Comparison of ENCODE assay signal across 10 mouse cellular contexts in the genomic region with DNA sequence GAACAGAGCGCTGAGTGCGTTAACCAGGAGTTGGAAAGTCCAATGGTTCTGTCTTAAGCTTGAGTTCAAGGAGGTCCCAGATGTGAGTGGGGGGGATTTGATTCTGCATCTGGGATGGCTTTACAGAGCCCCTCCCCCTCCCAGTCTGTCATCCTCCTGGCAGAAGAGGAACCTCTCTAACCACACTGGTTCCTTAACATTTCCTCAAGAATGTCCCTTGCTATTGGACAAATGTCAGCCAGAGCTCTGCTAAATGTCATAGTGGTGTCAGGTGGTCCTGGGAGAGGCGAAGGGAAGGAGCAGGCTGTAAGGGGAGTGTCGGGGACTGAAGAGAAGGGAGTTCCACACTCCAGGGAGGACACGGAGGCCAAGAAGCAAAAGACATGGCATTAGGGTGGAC. TPM values are rescaled to one million over a fixed set of nuclear protein-coding genes. Genes with fewer than 3 reads are reported as not detected.
DNase-seq lines count a peak whose midpoint lies in the region; ATAC-seq and TF ChIP-seq lines count a peak whose summit lies in the region.
"Had no signal": no experiment of that assay in that cellular context is flagged by ENCODE, and none has a peak within 500 bp of the region (broad histone marks: within the 10 kb centered on the region; RNA-seq: fewer than 3 reads in every experiment).

No protein-coding gene starts in this region.

- peak in 1 of 2 experiments; percentile 25; a peak in 1 of 4 replicates for TF ChIP-seq EP300 in MEL (IDR thresholded peaks at IDR 0.05; ENCODE audit: low read depth in 1 of 2, low read length in 2 of 2)

- H3K4me1 ChIP-seq in kidney, embryonic 15.5 days, result peaks cover 21% of the 10 kb centered on the region
- peaks cover 8 to 38% of the 10 kb centered on the region in 2 experiments for H3K4me1 ChIP-seq in MEL (ENCODE audit: control insufficient read depth in 1 of 2, insufficient read depth in 2 of 2, low read length in 2 of 2)

- H3K4me3 ChIP-seq in kidney, embryonic 15.5 days (replicated peaks), result no peak overlapping the region
- H3K4me3 ChIP-seq in MEL (ENCODE audit: control insufficient read depth in 1 of 2, insufficient read depth in 1 of 2, low read depth in 2 of 2, low read length in 2 of 2), result peak overlapping the region; percentile 30 to 31
- H3K4me3 ChIP-seq: embryonic facial prominence, embryonic 12.5 days had no signal

- no peak for TF ChIP-seq CTCF in MEL (IDR thresholded peaks at IDR 0.05 in 2 of 3, conservative IDR thresholded peaks at IDR 0.05 in 1 of 3; ENCODE audit: control insufficient read depth in 1 of 3, insufficient read depth in 1 of 3, low read depth in 2 of 3, low read length in 3 of 3, poor library complexity in 1 of 3, severe bottlenecking in 1 of 3)

- no peak overlapping the region for H3K9ac ChIP-seq in kidney, embryonic 15.5 days
- peak overlapping the region; percentile 52; the same call in 1 of the 2 replicates for H3K9ac ChIP-seq in MEL (ENCODE audit: control insufficient read depth, low read depth, low read length, poor library complexity, severe bottlenecking)
- H3K9ac ChIP-seq: embryonic facial prominence, embryonic 12.5 days had no signal

- peak overlapping the region; percentile 29; the same call in 1 of the 2 replicates for H3K4me2 ChIP-seq in kidney, embryonic 15.5 days

- TF ChIP-seq RAD21 in MEL (IDR thresholded peaks at IDR 0.05; ENCODE audit: low read depth, low read length), result no peak

- no peak for TF ChIP-seq POLR2A in MEL (IDR thresholded peaks at IDR 0.05; ENCODE audit: control insufficient read depth in 1 of 2, insufficient read depth in 1 of 2, low read depth in 1 of 2, low read length in 2 of 2, poor library complexity in 1 of 2)

- peaks cover 24% of the 10 kb centered on the region for H3K27me3 ChIP-seq in kidney, embryonic 15.5 days
- H3K27me3 ChIP-seq in MEL (ENCODE audit: control insufficient read depth in 1 of 2, insufficient read depth in 2 of 2, low read length in 2 of 2), result no peaks in the 10 kb centered on the region
- H3K27me3 ChIP-seq: Patski had no signal

- no peak for ATAC-seq in kidney, embryonic 15.5 days (replicated peaks; ENCODE audit: low FRiP score)
- ATAC-seq in granulocyte monocyte progenitor cell, adult 5-6 weeks (replicated peaks; ENCODE audit: poor library complexity, severe bottlenecking), result peak; percentile 76
- ATAC-seq: midbrain, embryonic 16.5 days; Patski had no signal

- H3K79me2 ChIP-seq in MEL (ENCODE audit: control insufficient read depth, insufficient read depth, low read length, poor library complexity), result no peaks in the 10 kb centered on the region; the same call in 1 of the 2 replicates

- H3K27ac ChIP-seq in kidney, embryonic 15.5 days, result peak overlapping the region; percentile 75
- H3K27ac ChIP-seq in MEL (ENCODE audit: control insufficient read depth, low read depth, low read length), result 0 out of 2 replicates have a peak overlapping the region, but pooled peaks have one; percentile 2

- H3K36me3 ChIP-seq in kidney, embryonic 15.5 days, result no peaks in the 10 kb centered on the region
- peaks cover 0 to 13% of the 10 kb centered on the region in 2 experiments; a peak in 2 of 4 replicates for H3K36me3 ChIP-seq in MEL (ENCODE audit: control insufficient read depth in 1 of 2, insufficient read depth in 2 of 2, low read length in 2 of 2)
- H3K36me3 ChIP-seq: embryonic facial prominence, embryonic 12.5 days had no signal

- no peak for DNase-seq in kidney, adult 9 months
- DNase-seq in MEL (ENCODE audit: low read depth, low spot score), result peak; percentile 81
- peak; percentile 42 for DNase-seq in lung, postnatal 10 days
- DNase-seq in ovary, postnatal 36 days (ENCODE audit: low spot score), result no peak
- DNase-seq in ovary, adult 18-20 months (ENCODE audit: low spot score), result no peak

- 58% methylated on average over 5 of the region's 5 CpGs for WGBS in kidney, embryonic 15.5 days

- no peaks in the 10 kb centered on the region for H3K9me3 ChIP-seq in kidney, embryonic 15.5 days (replicated peaks)
- no peaks in the 10 kb centered on the region for H3K9me3 ChIP-seq in MEL (replicated peaks; ENCODE audit: insufficient read depth, low read length)
- H3K9me3 ChIP-seq: embryonic facial prominence, embryonic 12.5 days had no signal

TF ChIP-seq in MEL, 35 proteins besides CTCF, POLR2A, EP300 and RAD21:
- TF ChIP-seq USF1 (IDR thresholded peaks at IDR 0.05; ENCODE audit: low read depth, low read length) (peak; percentile 54), ZKSCAN1 (IDR thresholded peaks at IDR 0.05; ENCODE audit: low read depth, low read length) (0 out of 2 replicates have a peak, but pooled peaks have one; percentile 36), MYC (IDR thresholded peaks at IDR 0.05; ENCODE audit: low read depth, low read length) (0 out of 2 replicates have a peak, but pooled peaks have one; percentile 39), SIN3A (IDR thresholded peaks at IDR 0.05; ENCODE audit: low read length) (0 out of 2 replicates have a peak, but pooled peaks have one; percentile 6), MYB (IDR thresholded peaks at IDR 0.05; ENCODE audit: low read depth, low read length) (no peak)

RNA-seq across cellular contexts. Expression of a gene that starts 0.7 kb away (rescaled TPM):
- 10.1 and 11.4 TPM in 2 replicates for polyA plus RNA-seq in kidney, embryonic 15.5 days (2015; fragmentation: Nextera tagmentation; extraction: Ambion mirVana)
- 3.2 and 3.3 TPM in 2 replicates for total RNA-seq in MEL (2012; rRNA removed)
- 10 to 100 TPM in 1 of 2 experiments, not detected in 1; 15.4 TPM for polyA plus RNA-seq in MEL (2012; ENCODE audit: insufficient read depth in 1 of 2, insufficient read length in 2 of 2, low read depth in 1 of 2, low replicate concordance in 2 of 2, missing spikeins in 1 of 2)
- 5.1 and 7.0 TPM in 2 replicates for total RNA-seq in granulocyte monocyte progenitor cell, adult 5-6 weeks (2014; fragmentation: Nextera tagmentation)
- 1.9 and 2.4 TPM in 2 replicates for total RNA-seq in granulocyte monocyte progenitor cell, adult 5-6 weeks (2017)
- polyA plus RNA-seq: Patski had no signal

RNA-seq across cellular contexts. Expression of a gene that starts 5.9 kb away (rescaled TPM):
- 22.8 and 23.7 TPM in 2 replicates for polyA plus RNA-seq in kidney, embryonic 15.5 days (2015; fragmentation: Nextera tagmentation; extraction: Ambion mirVana)
- total RNA-seq in MEL (2012; rRNA removed), result 23.5 and 24.0 TPM in 2 replicates
- 10 to 100 TPM in 1 of 2 experiments, not detected in 1; 25.9 TPM for polyA plus RNA-seq in MEL (2012; ENCODE audit: insufficient read depth in 1 of 2, insufficient read length in 2 of 2, low read depth in 1 of 2, low replicate concordance in 2 of 2, missing spikeins in 1 of 2)
- total RNA-seq in granulocyte monocyte progenitor cell, adult 5-6 weeks (2014; fragmentation: Nextera tagmentation), result 2.7 and 24.3 TPM in 2 replicates
- 7.7 and 13.4 TPM in 2 replicates for total RNA-seq in granulocyte monocyte progenitor cell, adult 5-6 weeks (2017)
- polyA plus RNA-seq: Patski had no signal

RNA-seq across cellular contexts. Expression of a gene that starts 18.7 kb away (rescaled TPM):
- polyA plus RNA-seq in kidney, embryonic 15.5 days (2015; fragmentation: Nextera tagmentation; extraction: Ambion mirVana), result 2.0 TPM in 1 of 2 replicates, not detected in the other
- total RNA-seq in MEL (2012; rRNA removed), result 15.4 and 17.7 TPM in 2 replicates
- 10 to 100 TPM in 1 of 2 experiments, not detected in 1; 76.0 TPM for polyA plus RNA-seq in MEL (2012; ENCODE audit: insufficient read depth in 1 of 2, insufficient read length in 2 of 2, low read depth in 1 of 2, low replicate concordance in 2 of 2, missing spikeins in 1 of 2)
- 1.5 TPM in 1 of 2 replicates, not detected in the other for total RNA-seq in granulocyte monocyte progenitor cell, adult 5-6 weeks (2014; fragmentation: Nextera tagmentation)
- total RNA-seq in granulocyte monocyte progenitor cell, adult 5-6 weeks (2017), result 0.41 TPM in 1 of 2 replicates, not detected in the other
- polyA plus RNA-seq: embryonic facial prominence, embryonic 12.5 days had no signal

Comparison
In these comparisons a context has a peak if more than half of its experiments do, and no peak if none do; other contexts are left out.
1. DNase-seq: peak in MEL (single experiment) and lung, postnatal 10 days (single experiment); none in kidney, adult 9 months (single experiment), ovary, postnatal 36 days (single experiment) and ovary, adult 18-20 months (single experiment).